Mouse (Mus musculus) liver, adult 2 months (tissue): Measurements from ENCODE around the gene Mrpl30.

Source experiments
- CTCF ChIP-seq: fragments of 200-500 bp; IDR thresholded peaks from 2 replicates; pipeline ENCODE4 v1.5.1; 2011; ENCODE audit warnings: low read depth, low read length, control low read depth
- POLR2A ChIP-seq: fragments of 200-500 bp; IDR thresholded peaks from 2 replicates; pipeline ENCODE4 v1.6.1; 2011; ENCODE audit warnings: low read length, control low read depth; ENCODE audit not compliant: insufficient read depth; ENCODE audit errors: extremely low read depth

GRCm38 (mm10) chr1:37889206-37889605, 1.1 kb upstream of the Mrpl30 start:
- TF ChIP-seq POLR2A (no peak), CTCF (no peak)
